Mouse (Mus musculus) C2C12 (cell line): Measurements from ENCODE around the gene Tmem56. TPM values are rescaled to one million over a fixed set of nuclear protein-coding genes. Genes with fewer than 3 reads are reported as not detected.

Experiments
- H3K27me3 ChIP-seq: one replicate; pipeline ENCODE4 v1.6.1; 2011; ENCODE audit not compliant: control insufficient read depth, insufficient read depth, insufficient read length
- H3K36me3 ChIP-seq: one replicate; pipeline ENCODE4 v1.6.1; 2011; ENCODE audit not compliant: control insufficient read depth, insufficient read depth
- H3K4me3 ChIP-seq: one replicate; pipeline ENCODE4 v1.5.1; 2011; ENCODE audit warnings: mild to moderate bottlenecking, control low read depth; ENCODE audit not compliant: poor library complexity, insufficient read depth, severe bottlenecking
- H3K79me2 ChIP-seq: one replicate; pipeline ENCODE4 v1.6.1; 2011; ENCODE audit not compliant: control insufficient read depth, insufficient read depth
- H3K79me3 ChIP-seq: one replicate; pipeline ENCODE4 v1.6.1; 2011; ENCODE audit warnings: low read depth, control low read depth
- H3ac ChIP-seq: one replicate; pipeline ENCODE3; 2011; ENCODE audit warnings: low read depth; ENCODE audit not compliant: control insufficient read depth, insufficient read length
- CEBPB ChIP-seq: IDR thresholded peaks from one replicate; pipeline ENCODE4 v1.6.1; 2011; ENCODE audit warnings: low read depth, mild to moderate bottlenecking, control low read depth, moderate library complexity
- CTCF ChIP-seq: IDR thresholded peaks from one replicate; pipeline ENCODE4 v1.5.1; 2011; ENCODE audit not compliant: control insufficient read depth, insufficient read depth, insufficient read length
- FOSL1 ChIP-seq: IDR thresholded peaks from one replicate; pipeline ENCODE4 v1.8.0; 2011; ENCODE audit warnings: mild to moderate bottlenecking, low read length; ENCODE audit not compliant: poor library complexity, insufficient read depth, severe bottlenecking
- MAX ChIP-seq: IDR thresholded peaks from one replicate; pipeline ENCODE4 v1.6.1; 2011; ENCODE audit warnings: mild to moderate bottlenecking, control low read depth
- MYOD1 ChIP-seq: IDR thresholded peaks from one replicate; pipeline ENCODE4 v1.6.1; 2011; ENCODE audit warnings: low read depth; ENCODE audit not compliant: control insufficient read depth, insufficient read length
- MYOG ChIP-seq: IDR thresholded peaks from one replicate; pipeline ENCODE4 v1.6.1; 2011; ENCODE audit not compliant: control insufficient read depth, insufficient read length; ENCODE audit errors: extremely low read depth
- USF1 ChIP-seq: IDR thresholded peaks from one replicate; pipeline ENCODE4 v1.6.1; 2011; ENCODE audit warnings: low read depth, mild to moderate bottlenecking, control low read depth, moderate library complexity
- polyA plus RNA-seq: library from polyadenylated mRNA; unstranded; fragments of >200 nt; fragmentation: generic; extraction: Trizol; gene quantifications from one replicate; pipeline ENCODE4 v1.2.1, GENCODE M21; 2012; ENCODE audit warnings: missing spikeins

Tmem56 gene
- polyA plus RNA-seq, 1 experiment, result 0.09 TPM

DNA sequence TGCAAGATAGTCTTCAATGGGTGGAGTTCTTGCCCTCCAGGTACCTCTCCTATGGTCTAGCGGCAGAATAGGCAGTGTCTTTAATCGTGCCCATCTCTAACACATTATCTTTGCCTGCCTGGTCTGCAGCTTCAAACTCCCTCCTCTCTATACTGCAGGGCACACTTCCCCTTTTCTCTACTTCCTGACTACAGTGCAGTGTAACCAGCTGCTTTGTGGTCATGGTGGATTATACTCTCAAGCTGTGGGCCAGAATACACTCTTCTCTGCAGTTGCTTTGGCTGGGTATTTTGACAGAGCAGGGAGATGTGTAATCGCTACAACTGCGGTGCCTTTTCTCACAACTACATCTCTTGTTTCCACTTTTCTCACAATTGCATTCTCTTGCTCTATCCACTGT, 40.0 kb downstream of the Tmem56 start:
- Histone ChIP-seq H3K36me3 (no peaks in the 10 kb centered on the region), H3K79me2 (no peaks in the 10 kb centered on the region), H3ac (no peak overlapping the region), H3K79me3 (no peaks in the 10 kb centered on the region), H3K4me3 (no peak overlapping the region), H3K27me3 (no peaks in the 10 kb centered on the region)
- no peak for TF ChIP-seq MYOD1
- no peak for TF ChIP-seq USF1
- TF ChIP-seq MYOG, result no peak
- no peak for TF ChIP-seq CTCF
- TF ChIP-seq FOSL1, result no peak
- TF ChIP-seq MAX, result no peak
- no peak for TF ChIP-seq CEBPB

GRCm38 (mm10) chr3:121242111-121242936, 40.6 kb downstream of the Tmem56 start:
- TF ChIP-seq FOSL1 (no peak), MYOD1 (no peak), MAX (no peak)
- no peaks in the 10 kb centered on the region for H3K79me2 ChIP-seq
- no peaks in the 10 kb centered on the region for H3K79me3 ChIP-seq
- H3K36me3 ChIP-seq, result no peaks in the 10 kb centered on the region
- H3ac ChIP-seq, result no peak overlapping the region
- H3K27me3 ChIP-seq, result no peaks in the 10 kb centered on the region
- no peak overlapping the region for H3K4me3 ChIP-seq

- Histone ChIP-seq H3K4me3 (no peak overlapping the region), H3ac (no peak overlapping the region), H3K79me2 (no peaks in the 10 kb centered on the region), H3K36me3 (no peaks in the 10 kb centered on the region), H3K27me3 (no peaks in the 10 kb centered on the region), H3K79me3 (no peaks in the 10 kb centered on the region)
- TF ChIP-seq MYOD1 (no peak), CTCF (no peak)
Observed at GRCm38 (mm10) chr3:121240362-121241040, 42.4 kb downstream of the Tmem56 start.

- TF ChIP-seq USF1, result no peak
- TF ChIP-seq CEBPB, result no peak
- TF ChIP-seq CTCF, result no peak
- no peak for TF ChIP-seq MAX
- TF ChIP-seq MYOG, result no peak
- no peak for TF ChIP-seq MYOD1
- no peak for TF ChIP-seq FOSL1
- Histone ChIP-seq H3K27me3 (no peaks in the 10 kb centered on the region), H3K4me3 (no peak overlapping the region), H3ac (no peak overlapping the region), H3K79me3 (no peaks in the 10 kb centered on the region), H3K36me3 (no peaks in the 10 kb centered on the region), H3K79me2 (no peaks in the 10 kb centered on the region)
Observed at GRCm38 (mm10) chr3:121239096-121239495, 43.8 kb downstream of the Tmem56 start.

- no peak overlapping the region for H3K4me3 ChIP-seq
- no peak overlapping the region for H3ac ChIP-seq
- no peaks in the 10 kb centered on the region for H3K79me2 ChIP-seq
- no peak for TF ChIP-seq MAX
- no peak for TF ChIP-seq FOSL1
- no peak for TF ChIP-seq MYOD1
- no peak for TF ChIP-seq MYOG
- TF ChIP-seq CEBPB, result no peak
- no peak for TF ChIP-seq CTCF
- no peak for TF ChIP-seq USF1
- H3K27me3 ChIP-seq, result no peaks in the 10 kb centered on the region
- H3K79me3 ChIP-seq, result no peaks in the 10 kb centered on the region
- H3K36me3 ChIP-seq, result no peaks in the 10 kb centered on the region
Observed at GRCm38 (mm10) chr3:121224763-121225162, 58.1 kb downstream of the Tmem56 start.

- TF ChIP-seq CEBPB (no peak), USF1 (no peak), CTCF (no peak), FOSL1 (no peak), MYOG (no peak), MAX (no peak), MYOD1 (no peak)
- no peaks in the 10 kb centered on the region for H3K79me2 ChIP-seq
Observed at GRCm38 (mm10) chr3:121224185-121224584, 58.7 kb downstream of the Tmem56 start.

More at GRCm38 (mm10) chr3:121224185-121224584, 58.7 kb downstream of the Tmem56 start:
- no peak overlapping the region for H3K4me3 ChIP-seq
- no peaks in the 10 kb centered on the region for H3K79me3 ChIP-seq
- no peaks in the 10 kb centered on the region for H3K36me3 ChIP-seq
- no peak overlapping the region for H3ac ChIP-seq
- no peaks in the 10 kb centered on the region for H3K27me3 ChIP-seq
